Mouse (Mus musculus): ENCODE data around the gene Fhad1.

Gene Fhad1

GRCm38 (mm10) chr4:141885451-141885850 lies 129.4 kb downstream of the Fhad1 start:
- no peak for DNase-seq (ENCODE audit: low read depth, low spot score)

GRCm38 (mm10) chr4:141882858-141883257 lies 132.0 kb downstream of the Fhad1 start:
- DNase-seq (ENCODE audit: low read depth, low spot score), result no peak

GRCm38 (mm10) chr4:141881950-141882349 lies 132.9 kb downstream of the Fhad1 start:
- DNase-seq (ENCODE audit: low read depth, low spot score), result no peak

GRCm38 (mm10) chr4:141881289-141881914 lies 133.5 kb downstream of the Fhad1 start:
- DNase-seq (ENCODE audit: low read depth, low spot score), result no peak

- DNase-seq (ENCODE audit: low read depth, low spot score), result no peak
These were observed 135.0 kb downstream of the Fhad1 start for GRCm38 (mm10) chr4:141879875-141880274.

GRCm38 (mm10) chr4:141879074-141879473 lies 135.8 kb downstream of the Fhad1 start:
- no peak for DNase-seq (ENCODE audit: low read depth, low spot score)

- DNase-seq (ENCODE audit: low read depth, low spot score), result no peak
These were observed 136.3 kb downstream of the Fhad1 start for GRCm38 (mm10) chr4:141878621-141879020.

- no peak for DNase-seq (ENCODE audit: low read depth, low spot score)
These were observed 139.3 kb downstream of the Fhad1 start for GRCm38 (mm10) chr4:141875481-141876108.

GRCm38 (mm10) chr4:141874601-141875460 lies 140.1 kb downstream of the Fhad1 start, which contains the start of gene Efhd2:
Efhd2 (minus strand) TSS chr4:141874920.
- DNase-seq (ENCODE audit: low read depth, low spot score), result no peak

- DNase-seq (ENCODE audit: low read depth, low spot score), result no peak
These were observed 140.7 kb downstream of the Fhad1 start for GRCm38 (mm10) chr4:141874111-141874600.

GRCm38 (mm10) chr4:141872977-141873376 lies 141.9 kb downstream of the Fhad1 start:
- no peak for DNase-seq (ENCODE audit: low read depth, low spot score)

- DNase-seq (ENCODE audit: low read depth, low spot score), result no peak
These were observed 143.0 kb downstream of the Fhad1 start for GRCm38 (mm10) chr4:141871909-141872308.

- no peak for DNase-seq (ENCODE audit: low read depth, low spot score)
These were observed 143.6 kb downstream of the Fhad1 start for GRCm38 (mm10) chr4:141871333-141871725.

- DNase-seq (ENCODE audit: low read depth, low spot score), result no peak
These were observed 144.1 kb downstream of the Fhad1 start for GRCm38 (mm10) chr4:141870666-141871332.

- DNase-seq (ENCODE audit: low read depth, low spot score), result no peak
These were observed 145.3 kb downstream of the Fhad1 start for GRCm38 (mm10) chr4:141869436-141870215.

- no peak for DNase-seq (ENCODE audit: low read depth, low spot score)
These were observed 146.8 kb downstream of the Fhad1 start for GRCm38 (mm10) chr4:141868051-141868450.

- DNase-seq (ENCODE audit: low read depth, low spot score), result no peak
These were observed 147.4 kb downstream of the Fhad1 start for GRCm38 (mm10) chr4:141867498-141867897.

GRCm38 (mm10) chr4:141866933-141867490 lies 147.9 kb downstream of the Fhad1 start:
- no peak for DNase-seq (ENCODE audit: low read depth, low spot score)

GRCm38 (mm10) chr4:141865600-141865999 lies 149.3 kb downstream of the Fhad1 start:
- DNase-seq (ENCODE audit: low read depth, low spot score), result no peak

- no peak for DNase-seq (ENCODE audit: low read depth, low spot score)
These were observed 149.9 kb downstream of the Fhad1 start for GRCm38 (mm10) chr4:141865006-141865405.

- DNase-seq (ENCODE audit: low read depth, low spot score), result no peak
These were observed 150.4 kb downstream of the Fhad1 start for GRCm38 (mm10) chr4:141864506-141864905.
